Mouse (Mus musculus): ENCODE results near the gene Cox14.

DNA sequence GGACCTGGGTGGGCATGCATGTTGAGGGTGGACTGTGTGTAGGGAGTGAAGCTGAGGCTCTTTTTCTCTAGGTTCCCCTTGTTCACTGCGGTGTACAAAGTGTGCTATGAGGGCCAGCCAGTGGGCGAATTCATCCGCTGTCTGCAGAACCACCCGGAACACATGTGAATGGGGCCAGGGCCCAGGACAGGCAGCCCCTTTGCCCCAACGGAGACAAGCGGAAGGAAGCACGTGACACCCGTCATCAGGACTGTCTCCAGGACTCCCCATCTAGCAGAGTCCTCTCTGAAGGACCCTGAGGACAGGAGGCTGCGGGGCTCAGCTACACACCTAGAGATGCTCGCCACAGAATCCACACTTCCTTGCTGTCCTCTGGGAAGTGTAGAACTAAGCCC is 2.3 kb upstream of the Cox14 start:
- TF ChIP-seq CTCF (conservative IDR thresholded peaks at IDR 0.05; ENCODE audit: low read length): no peak
- TF ChIP-seq NANOG (IDR thresholded peaks at IDR 0.05; ENCODE audit: borderline replicate concordance, low read length): no peak
- TF ChIP-seq POU5F1 (IDR thresholded peaks at IDR 0.05; ENCODE audit: borderline replicate concordance, low read length): no peak
